Mouse (Mus musculus): ENCODE results near the gene Foxp1. TPM values are rescaled to one million over a fixed set of nuclear protein-coding genes. Genes with fewer than 3 reads are reported as not detected.

The Foxp1 gene
- polyA plus RNA-seq, 1 experiment = 93.7 TPM

- H3K4me1 ChIP-seq (ENCODE audit: control insufficient read depth, insufficient read depth, low read length) = peaks cover 2% of the 10 kb centered on the region
- TF ChIP-seq CTCF (IDR thresholded peaks at IDR 0.05; ENCODE audit: control insufficient read depth, insufficient read depth, low read length) = no peak
- TF ChIP-seq POLR2A (IDR thresholded peaks at IDR 0.05; ENCODE audit: borderline replicate concordance, control insufficient read depth, low read depth, low read length) = no peak
- H3K4me3 ChIP-seq (replicated peaks; ENCODE audit: control insufficient read depth, low read depth, low read length) = no peak overlapping the region
- 63% methylated on average over 12 of the region's 12 CpGs for WGBS
- no peak overlapping the region for H3K27ac ChIP-seq (ENCODE audit: control insufficient read depth, insufficient read depth, low read depth, low read length, poor library complexity)
Measured at GRCm38 (mm10) chr6:99485884-99486640, 36.5 kb downstream of the Foxp1 start.

GRCm38 (mm10) chr6:99485217-99485883 lies 37.2 kb downstream of the Foxp1 start:
- Histone ChIP-seq H3K27ac (ENCODE audit: control insufficient read depth, insufficient read depth, low read depth, low read length, poor library complexity) (peak overlapping the region; percentile 20), H3K4me3 (replicated peaks; ENCODE audit: control insufficient read depth, low read depth, low read length) (no peak overlapping the region), H3K4me1 (ENCODE audit: control insufficient read depth, insufficient read depth, low read length) (peaks cover 2% of the 10 kb centered on the region)
- no peak for TF ChIP-seq POLR2A (IDR thresholded peaks at IDR 0.05; ENCODE audit: borderline replicate concordance, control insufficient read depth, low read depth, low read length)
- no peak for TF ChIP-seq CTCF (IDR thresholded peaks at IDR 0.05; ENCODE audit: control insufficient read depth, insufficient read depth, low read length)
- 20% methylated on average over 20 of the region's 20 CpGs for WGBS

- Histone ChIP-seq H3K27ac (ENCODE audit: control insufficient read depth, insufficient read depth, low read depth, low read length, poor library complexity) (peak overlapping the region; percentile 20), H3K4me3 (replicated peaks; ENCODE audit: control insufficient read depth, low read depth, low read length) (no peak overlapping the region), H3K4me1 (ENCODE audit: control insufficient read depth, insufficient read depth, low read length) (peaks cover 2% of the 10 kb centered on the region)
- TF ChIP-seq POLR2A (IDR thresholded peaks at IDR 0.05; ENCODE audit: borderline replicate concordance, control insufficient read depth, low read depth, low read length) (0 out of 2 replicates have a peak, but pooled peaks have one; percentile 25), CTCF (IDR thresholded peaks at IDR 0.05; ENCODE audit: control insufficient read depth, insufficient read depth, low read length) (no peak)
- WGBS = 28% methylated on average over 8 of the region's 8 CpGs
Measured at GRCm38 (mm10) chr6:99484884-99485216, 37.7 kb downstream of the Foxp1 start.

- H3K4me1 ChIP-seq (ENCODE audit: control insufficient read depth, insufficient read depth, low read length) = peaks cover 2% of the 10 kb centered on the region
- WGBS = 81% methylated on average over 7 of the region's 7 CpGs
- H3K4me3 ChIP-seq (replicated peaks; ENCODE audit: control insufficient read depth, low read depth, low read length) = no peak overlapping the region
- no peak for TF ChIP-seq POLR2A (IDR thresholded peaks at IDR 0.05; ENCODE audit: borderline replicate concordance, control insufficient read depth, low read depth, low read length)
- H3K27ac ChIP-seq (ENCODE audit: control insufficient read depth, insufficient read depth, low read depth, low read length, poor library complexity) = no peak overlapping the region
Measured at GRCm38 (mm10) chr6:99484197-99484725, 38.3 kb downstream of the Foxp1 start.

- Histone ChIP-seq H3K27ac (ENCODE audit: control insufficient read depth, insufficient read depth, low read depth, low read length, poor library complexity) (no peak overlapping the region), H3K4me1 (ENCODE audit: control insufficient read depth, insufficient read depth, low read length) (peaks cover 2% of the 10 kb centered on the region), H3K4me3 (replicated peaks; ENCODE audit: control insufficient read depth, low read depth, low read length) (no peak overlapping the region)
- no peak for TF ChIP-seq CTCF (IDR thresholded peaks at IDR 0.05; ENCODE audit: control insufficient read depth, insufficient read depth, low read length)
- WGBS = 89% methylated on average over 10 of the region's 10 CpGs
Measured at GRCm38 (mm10) chr6:99483556-99483955, 39.0 kb downstream of the Foxp1 start.

- H3K4me1 ChIP-seq (ENCODE audit: control insufficient read depth, insufficient read depth, low read length) = peaks cover 2% of the 10 kb centered on the region
- H3K27ac ChIP-seq (ENCODE audit: control insufficient read depth, insufficient read depth, low read depth, low read length, poor library complexity) = no peak overlapping the region
- TF ChIP-seq CTCF (IDR thresholded peaks at IDR 0.05; ENCODE audit: control insufficient read depth, insufficient read depth, low read length) = no peak
- no peak for TF ChIP-seq POLR2A (IDR thresholded peaks at IDR 0.05; ENCODE audit: borderline replicate concordance, control insufficient read depth, low read depth, low read length)
- H3K4me3 ChIP-seq (replicated peaks; ENCODE audit: control insufficient read depth, low read depth, low read length) = no peak overlapping the region
- WGBS = 87% methylated on average over 7 of the region's 7 CpGs
Measured at GRCm38 (mm10) chr6:99481568-99481967, 41.0 kb downstream of the Foxp1 start.

GRCm38 (mm10) chr6:99478873-99479650 lies 43.5 kb downstream of the Foxp1 start:
- 85% methylated on average over 13 of the region's 13 CpGs for WGBS
- Histone ChIP-seq H3K4me1 (ENCODE audit: control insufficient read depth, insufficient read depth, low read length) (peaks cover under 1% of the 10 kb centered on the region; the same call in 1 of the 2 replicates), H3K4me3 (replicated peaks; ENCODE audit: control insufficient read depth, low read depth, low read length) (no peak overlapping the region), H3K27ac (ENCODE audit: control insufficient read depth, insufficient read depth, low read depth, low read length, poor library complexity) (no peak overlapping the region)
- TF ChIP-seq POLR2A (IDR thresholded peaks at IDR 0.05; ENCODE audit: borderline replicate concordance, control insufficient read depth, low read depth, low read length) (no peak), CTCF (IDR thresholded peaks at IDR 0.05; ENCODE audit: control insufficient read depth, insufficient read depth, low read length) (no peak)

GRCm38 (mm10) chr6:99475040-99475439 lies 47.5 kb downstream of the Foxp1 start:
- Histone ChIP-seq H3K4me3 (replicated peaks; ENCODE audit: control insufficient read depth, low read depth, low read length) (no peak overlapping the region), H3K27ac (ENCODE audit: control insufficient read depth, insufficient read depth, low read depth, low read length, poor library complexity) (no peak overlapping the region), H3K4me1 (ENCODE audit: control insufficient read depth, insufficient read depth, low read length) (no peaks in the 10 kb centered on the region)
- TF ChIP-seq CTCF (IDR thresholded peaks at IDR 0.05; ENCODE audit: control insufficient read depth, insufficient read depth, low read length) (no peak), POLR2A (IDR thresholded peaks at IDR 0.05; ENCODE audit: borderline replicate concordance, control insufficient read depth, low read depth, low read length) (no peak)
- WGBS = 86% methylated on average over 9 of the region's 9 CpGs

All from bone marrow, adult 2 months (tissue).